Mouse (Mus musculus) liver, embryonic 15.5 days (tissue): ENCODE data around the gene Birc6. TPM values are rescaled to one million over a fixed set of nuclear protein-coding genes. Genes with fewer than 3 reads are reported as not detected.

Source experiments
- ATAC-seq: fragments of 200-750 bp; cut with Nextera tagmentation; 2 replicates; pipeline ENCODE4 v1.8.0; 2017; ENCODE audit warnings: moderate number of reproducible peaks, mild to moderate bottlenecking, moderate library complexity; ENCODE audit not compliant: insufficient read depth
- H3K27ac ChIP-seq: fragments of 300-500 bp; sonication (generic); replicated peaks from 2 replicates; pipeline ENCODE4 v1.5.1; 2015; ENCODE audit warnings: mild to moderate bottlenecking, inconsistent platforms
- H3K27me3 ChIP-seq: fragments of 300-500 bp; sonication (generic); 2 replicates; pipeline ENCODE4 v1.6.1; 2015; ENCODE audit warnings: mild to moderate bottlenecking, inconsistent platforms
- H3K36me3 ChIP-seq: fragments of 300-500 bp; sonication (generic); replicated peaks from 2 replicates; pipeline ENCODE4 v1.6.1; 2015; ENCODE audit warnings: moderate library complexity, mild to moderate bottlenecking, inconsistent platforms
- H3K4me1 ChIP-seq: fragments of 300-500 bp; sonication (generic); replicated peaks from 2 replicates; pipeline ENCODE4 v1.6.1; 2015; ENCODE audit warnings: inconsistent platforms
- H3K4me2 ChIP-seq: fragments of 300-500 bp; sonication (generic); 2 replicates; pipeline ENCODE4 v1.6.1; 2015; ENCODE audit warnings: moderate library complexity, mild to moderate bottlenecking, inconsistent platforms
- H3K4me3 ChIP-seq: fragments of 300-500 bp; sonication (generic); replicated peaks from 2 replicates; pipeline ENCODE4 v1.5.1; 2015; ENCODE audit warnings: mild to moderate bottlenecking, inconsistent platforms
- H3K9ac ChIP-seq: fragments of 300-500 bp; sonication (generic); 2 replicates; pipeline ENCODE4 v1.6.1; 2015; ENCODE audit warnings: moderate library complexity, mild to moderate bottlenecking, inconsistent platforms
- H3K9me3 ChIP-seq: fragments of 300-500 bp; sonication (generic); replicated peaks from 2 replicates; pipeline ENCODE4 v1.6.1; 2016; ENCODE audit warnings: inconsistent platforms
- WGBS: fragments of 180-500 bp; shearing (Covaris S2); methylation state at CpG from one replicate; pipeline ENCODE4 v1.1.7; 2015; ENCODE audit warnings: mixed read lengths; ENCODE audit not compliant: insufficient replicate concordance; 5-methylcytosine and 5-hydroxymethylcytosine counted together
- polyA plus RNA-seq: library from polyadenylated mRNA; unstranded; fragments of >200 nt; fragmentation: Nextera tagmentation; extraction: Ambion mirVana; gene quantifications from 2 replicates; pipeline ENCODE4 v1.2.1, GENCODE M21; 2015

Gene Birc6
- polyA plus RNA-seq, 1 experiment from 2014 or later, result 26.1 TPM

DNA sequence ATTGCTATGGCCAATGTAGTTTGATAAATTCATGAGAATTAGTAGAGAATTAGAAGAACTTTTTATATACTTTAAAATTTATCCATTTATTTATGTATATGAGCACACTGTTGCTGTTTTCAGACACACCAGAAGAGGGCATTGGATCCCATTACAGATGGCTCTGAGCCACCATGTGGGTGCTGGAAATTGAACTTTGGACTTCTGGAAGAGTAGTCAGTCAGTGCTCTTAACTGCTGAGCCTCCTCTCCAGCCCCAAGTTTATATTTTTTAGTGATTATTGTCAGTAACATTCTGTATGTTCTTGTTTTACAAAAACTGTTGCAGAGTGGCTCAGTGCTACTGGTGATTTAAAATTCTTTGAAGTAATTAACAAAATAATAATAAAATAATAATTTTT, 36.1 kb downstream of the Birc6 start:
- Histone ChIP-seq H3K9me3 (no peaks in the 10 kb centered on the region), H3K4me3 (no peak overlapping the region), H3K4me1 (no peaks in the 10 kb centered on the region), H3K9ac (no peak overlapping the region), H3K27me3 (no peaks in the 10 kb centered on the region), H3K27ac (no peak overlapping the region), H3K4me2 (no peak overlapping the region), H3K36me3 (peaks cover 58% of the 10 kb centered on the region)
- ATAC-seq, result no peak

DNA sequence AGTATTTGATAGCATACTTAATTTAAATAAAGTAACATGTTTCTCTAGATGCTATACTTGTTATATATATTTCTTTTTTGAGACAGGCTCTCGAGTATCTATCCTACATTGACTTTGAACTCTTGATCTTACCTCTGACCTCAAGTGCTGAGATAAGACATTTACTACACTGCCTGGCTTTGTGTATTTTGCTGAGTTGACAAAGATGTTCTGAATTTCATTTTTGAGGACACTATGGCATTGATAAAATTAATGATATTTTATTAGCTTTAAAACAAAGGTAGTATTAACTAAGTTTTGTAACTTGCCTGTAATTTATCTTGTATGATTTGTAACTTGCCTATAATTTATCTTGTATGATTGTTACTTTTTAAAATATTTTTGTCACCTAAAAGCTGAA, 41.1 kb downstream of the Birc6 start:
- Histone ChIP-seq H3K4me3 (no peak overlapping the region), H3K36me3 (peaks cover 33% of the 10 kb centered on the region), H3K9me3 (no peaks in the 10 kb centered on the region), H3K27me3 (no peaks in the 10 kb centered on the region), H3K4me1 (0 out of 2 replicates have a peak, but pooled peaks cover 5% of the 10 kb centered on the region), H3K4me2 (no peak overlapping the region), H3K9ac (no peak overlapping the region), H3K27ac (no peak overlapping the region)
- WGBS, result 58% methylated on average over 1 of the region's 1 CpGs
- no peak for ATAC-seq

DNA sequence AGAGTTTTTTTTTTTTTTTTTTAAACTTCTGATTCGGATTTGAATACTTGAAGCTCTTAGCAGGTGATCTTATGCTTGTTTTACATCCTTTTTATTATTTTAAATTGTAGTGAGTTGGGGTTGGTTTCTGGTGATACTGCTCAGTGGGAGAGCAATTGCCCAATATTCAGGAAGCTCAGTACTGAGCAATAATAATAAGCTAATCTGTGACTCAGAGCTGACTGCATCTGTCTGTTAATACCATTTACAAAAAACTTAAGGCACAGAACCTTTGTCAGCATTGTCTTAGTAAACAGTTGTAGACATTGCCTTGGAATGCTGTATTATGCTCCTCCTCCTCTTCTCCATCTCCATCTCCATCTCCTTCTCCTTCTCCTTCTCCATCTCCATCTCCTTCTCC, 42.5 kb downstream of the Birc6 start:
- Histone ChIP-seq H3K36me3 (peaks cover 39% of the 10 kb centered on the region), H3K27ac (no peak overlapping the region), H3K9ac (no peak overlapping the region), H3K4me2 (no peak overlapping the region), H3K4me1 (0 out of 2 replicates have a peak, but pooled peaks cover 5% of the 10 kb centered on the region), H3K27me3 (no peaks in the 10 kb centered on the region), H3K4me3 (no peak overlapping the region), H3K9me3 (no peaks in the 10 kb centered on the region)
- 55% methylated on average over 1 of the region's 1 CpGs for WGBS
- ATAC-seq, result no peak

DNA sequence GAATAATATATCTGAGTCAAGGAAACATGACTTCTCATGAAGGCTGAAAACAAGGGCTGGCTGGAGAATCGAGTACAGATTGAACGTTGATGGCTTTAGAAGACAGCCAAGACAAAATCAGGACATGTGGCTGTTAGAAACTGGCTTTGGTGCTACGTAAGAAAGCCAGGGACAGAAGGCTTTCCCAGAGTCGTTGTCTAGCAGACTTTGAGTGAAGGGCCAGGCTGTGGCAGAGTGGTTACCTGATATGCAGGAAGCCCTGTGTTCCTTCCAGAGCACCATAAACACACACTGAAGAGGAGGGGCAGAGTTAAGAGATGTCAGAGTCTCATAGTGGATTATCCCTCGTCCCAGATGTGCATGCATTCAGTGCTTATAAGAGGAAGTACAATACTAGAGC, 49.1 kb downstream of the Birc6 start:
- no peak overlapping the region for H3K27ac ChIP-seq
- no peaks in the 10 kb centered on the region for H3K9me3 ChIP-seq
- ATAC-seq, result no peak
- H3K9ac ChIP-seq, result no peak overlapping the region
- H3K4me2 ChIP-seq, result no peak overlapping the region
- H3K4me1 ChIP-seq, result no peaks in the 10 kb centered on the region
- no peaks in the 10 kb centered on the region for H3K27me3 ChIP-seq
- 63% methylated on average over 5 of the region's 5 CpGs for WGBS
- H3K36me3 ChIP-seq, result peaks cover 37% of the 10 kb centered on the region
- no peak overlapping the region for H3K4me3 ChIP-seq

DNA sequence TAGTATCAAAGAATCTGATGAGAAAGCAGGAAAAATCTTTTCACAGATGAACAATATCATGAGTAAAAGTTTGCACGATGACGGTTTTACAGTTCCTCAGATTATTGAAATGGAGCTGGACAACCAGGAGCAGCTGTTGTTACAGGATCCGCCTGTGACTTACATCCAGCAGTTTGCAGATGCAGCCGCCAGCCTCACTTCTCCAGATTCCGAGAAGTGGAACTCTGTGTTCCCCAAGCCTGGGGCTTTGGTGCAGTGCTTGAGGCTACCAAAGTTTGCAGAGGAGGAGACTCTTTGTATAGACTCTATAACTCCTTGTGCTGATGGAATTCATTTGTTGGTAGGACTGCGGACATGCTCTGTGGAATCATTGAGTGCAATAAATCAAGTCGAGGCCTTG, 51.5 kb downstream of the Birc6 start:
- Histone ChIP-seq H3K4me1 (no peaks in the 10 kb centered on the region), H3K4me3 (no peak overlapping the region), H3K27ac (no peak overlapping the region), H3K36me3 (peaks cover 28% of the 10 kb centered on the region), H3K4me2 (no peak overlapping the region), H3K27me3 (no peaks in the 10 kb centered on the region), H3K9me3 (no peaks in the 10 kb centered on the region), H3K9ac (no peak overlapping the region)
- WGBS, result 90% methylated on average over 7 of the region's 7 CpGs
- ATAC-seq, result no peak

DNA sequence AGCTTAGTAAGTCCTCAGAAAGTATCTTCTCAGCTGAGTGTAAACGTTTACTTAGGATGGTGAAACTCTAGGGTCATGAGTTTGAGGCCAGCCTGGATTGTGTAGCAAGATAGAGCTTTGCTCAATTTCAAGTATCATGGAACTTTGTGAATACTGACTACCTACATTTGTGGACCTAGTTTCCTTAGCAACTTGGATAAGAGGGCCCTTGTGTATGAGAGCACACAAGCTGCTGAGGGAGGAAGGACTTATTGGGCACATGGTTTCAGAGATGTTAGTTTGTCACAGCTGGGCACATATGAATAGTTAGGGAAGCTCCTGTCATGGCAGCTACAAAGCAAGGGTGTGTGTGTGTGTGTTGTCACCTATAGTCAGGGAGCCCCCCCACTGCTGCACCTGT, 52.6 kb downstream of the Birc6 start:
- no peak overlapping the region for H3K27ac ChIP-seq
- no peak overlapping the region for H3K4me3 ChIP-seq
- 53% methylated on average over 1 of the region's 1 CpGs for WGBS
- H3K36me3 ChIP-seq, result peaks cover 25% of the 10 kb centered on the region
- no peaks in the 10 kb centered on the region for H3K9me3 ChIP-seq
- no peak for ATAC-seq
- H3K9ac ChIP-seq, result no peak overlapping the region
- H3K27me3 ChIP-seq, result no peaks in the 10 kb centered on the region
- no peaks in the 10 kb centered on the region for H3K4me1 ChIP-seq
- no peak overlapping the region for H3K4me2 ChIP-seq

DNA sequence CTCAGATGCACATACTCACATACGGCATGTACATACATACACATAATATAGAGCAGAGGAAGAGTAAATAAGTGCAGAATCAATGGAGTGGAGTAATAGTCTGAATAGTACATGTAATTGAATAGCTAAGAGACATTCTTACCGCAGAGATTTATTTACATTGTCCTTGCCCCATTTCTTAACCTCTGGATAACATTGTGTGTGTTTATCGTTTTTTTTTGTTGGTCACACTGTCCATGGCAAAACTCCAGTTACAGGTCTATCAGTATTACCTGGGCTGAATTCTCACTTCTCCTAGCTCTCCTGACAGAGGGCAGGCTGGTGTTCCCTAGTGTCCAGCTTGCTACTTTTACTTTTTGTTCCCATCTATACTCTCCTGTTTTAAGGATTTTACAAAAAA, 58.7 kb downstream of the Birc6 start:
- no peak overlapping the region for H3K27ac ChIP-seq
- WGBS, result 81% methylated on average over 3 of the region's 3 CpGs

DNA sequence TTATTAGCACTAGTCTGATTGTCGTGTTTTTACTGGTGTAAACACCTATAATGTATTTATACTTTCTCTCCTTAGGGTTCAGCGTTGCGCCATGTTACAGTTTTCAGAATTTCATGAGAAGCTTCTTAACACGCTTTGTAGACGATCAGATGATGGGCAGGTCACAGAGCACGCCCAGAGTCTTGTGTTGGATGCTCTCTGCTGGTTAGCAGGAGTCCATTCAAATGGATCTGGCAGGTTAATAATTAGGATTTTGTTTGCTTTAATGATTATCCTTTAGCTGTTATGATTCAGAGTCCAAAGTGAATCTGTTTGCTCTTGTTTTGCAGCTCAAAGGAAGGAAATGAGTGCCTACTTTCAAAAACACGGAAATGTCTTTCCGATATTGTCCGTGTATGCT, 70.8 kb downstream of the Birc6 start:
- H3K4me2 ChIP-seq, result 0 out of 2 replicates have a peak overlapping the region, but pooled peaks have one; percentile 12

More for the DNA sequence above, 58.7 kb downstream of the Birc6 start:
- no peak for ATAC-seq
- H3K9me3 ChIP-seq, result no peaks in the 10 kb centered on the region
- H3K27me3 ChIP-seq, result no peaks in the 10 kb centered on the region
- no peaks in the 10 kb centered on the region for H3K4me1 ChIP-seq
- no peak overlapping the region for H3K4me3 ChIP-seq
- no peak overlapping the region for H3K4me2 ChIP-seq
- H3K9ac ChIP-seq, result no peak overlapping the region
- H3K36me3 ChIP-seq, result peaks cover 21% of the 10 kb centered on the region

DNA sequence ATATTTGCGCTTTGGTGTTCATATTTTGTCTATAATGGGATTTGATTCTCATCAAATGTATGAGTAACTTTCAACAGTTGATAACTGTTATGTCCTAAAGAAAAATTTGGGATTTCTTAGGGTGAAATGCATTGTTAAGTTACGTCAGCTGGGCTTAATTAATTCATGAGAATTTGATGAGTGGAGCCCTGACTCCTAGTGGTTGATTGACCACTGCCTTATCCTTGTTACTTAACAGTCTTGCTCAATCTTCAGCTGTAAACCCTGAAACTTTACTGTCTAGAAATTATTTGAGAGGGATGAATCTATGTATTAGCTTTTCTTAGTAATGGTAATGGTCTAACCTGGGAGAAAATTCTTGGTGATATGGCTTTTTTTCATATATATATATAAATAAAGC, 71.3 kb downstream of the Birc6 start:
- 81% methylated on average over 2 of the region's 2 CpGs for WGBS
- Histone ChIP-seq H3K9me3 (no peaks in the 10 kb centered on the region), H3K4me1 (no peaks in the 10 kb centered on the region), H3K36me3 (peaks cover 60% of the 10 kb centered on the region), H3K27me3 (no peaks in the 10 kb centered on the region), H3K27ac (0 out of 2 replicates have a peak overlapping the region, but pooled peaks have one; percentile 16), H3K4me2 (0 out of 2 replicates have a peak overlapping the region, but pooled peaks have one; percentile 12), H3K9ac (no peak overlapping the region), H3K4me3 (no peak overlapping the region)
- no peak for ATAC-seq

More for the DNA sequence above, 70.8 kb downstream of the Birc6 start:
- Histone ChIP-seq H3K27ac (0 out of 2 replicates have a peak overlapping the region, but pooled peaks have one; percentile 16), H3K9me3 (no peaks in the 10 kb centered on the region), H3K27me3 (no peaks in the 10 kb centered on the region), H3K36me3 (peaks cover 60% of the 10 kb centered on the region), H3K4me3 (no peak overlapping the region), H3K9ac (no peak overlapping the region), H3K4me1 (no peaks in the 10 kb centered on the region)
- ATAC-seq, result peak; percentile 62; the same call in 1 of the 2 replicates
- 83% methylated on average over 9 of the region's 9 CpGs for WGBS

DNA sequence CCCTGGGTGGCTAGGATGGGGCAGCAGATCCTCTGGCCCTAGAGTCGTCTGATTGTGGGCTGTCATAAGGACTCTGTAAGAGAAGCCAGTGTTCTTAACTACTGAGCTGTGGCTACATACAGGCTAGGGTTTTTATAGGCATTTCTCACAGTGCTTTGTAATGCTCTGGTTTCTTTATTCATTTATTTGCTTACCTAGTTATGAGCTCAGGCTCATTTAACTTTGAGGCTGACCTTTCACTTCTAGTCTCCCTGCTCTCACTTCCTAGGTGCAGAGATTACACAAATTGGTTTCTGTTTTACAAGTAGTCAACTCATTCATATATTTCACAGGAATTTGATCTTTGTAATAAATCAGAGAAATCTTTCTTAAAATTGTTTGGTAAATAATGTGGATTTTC, 73.1 kb downstream of the Birc6 start:
- 79% methylated on average over 1 of the region's 1 CpGs for WGBS
- ATAC-seq, result no peak

DNA sequence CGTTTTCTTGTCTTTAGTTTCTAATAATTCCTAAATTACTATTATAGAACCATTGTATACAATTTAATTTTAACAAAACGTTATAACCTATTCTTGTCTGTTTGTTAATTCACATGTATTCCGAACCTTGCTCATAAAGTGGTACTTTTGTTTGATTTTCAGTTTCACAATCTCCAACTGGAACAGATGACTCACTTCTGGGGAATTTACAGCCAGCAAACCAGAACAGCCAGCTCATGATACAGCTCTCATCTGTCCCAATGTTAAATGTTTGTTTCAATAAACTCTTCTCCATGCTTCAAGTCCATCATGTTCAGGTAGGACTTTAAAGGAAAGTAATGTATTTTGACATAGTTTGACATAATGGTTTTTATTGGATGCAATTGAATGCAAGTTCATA, 102.7 kb downstream of the Birc6 start:
- WGBS, result 74% methylated on average over 3 of the region's 3 CpGs
- H3K36me3 ChIP-seq, result peaks cover 72% of the 10 kb centered on the region
- H3K9me3 ChIP-seq, result no peaks in the 10 kb centered on the region
- H3K27me3 ChIP-seq, result no peaks in the 10 kb centered on the region
- no peak overlapping the region for H3K27ac ChIP-seq
- no peak overlapping the region for H3K4me2 ChIP-seq
- H3K9ac ChIP-seq, result no peak overlapping the region
- no peaks in the 10 kb centered on the region for H3K4me1 ChIP-seq
- H3K4me3 ChIP-seq, result no peak overlapping the region
- ATAC-seq, result no peak

More for the DNA sequence above, 73.1 kb downstream of the Birc6 start:
- H3K27ac ChIP-seq, result no peak overlapping the region
- H3K36me3 ChIP-seq, result peaks cover 58% of the 10 kb centered on the region
- no peaks in the 10 kb centered on the region for H3K27me3 ChIP-seq
- no peaks in the 10 kb centered on the region for H3K9me3 ChIP-seq
- no peaks in the 10 kb centered on the region for H3K4me1 ChIP-seq
- H3K4me3 ChIP-seq, result no peak overlapping the region
- no peak overlapping the region for H3K9ac ChIP-seq
- H3K4me2 ChIP-seq, result no peak overlapping the region

DNA sequence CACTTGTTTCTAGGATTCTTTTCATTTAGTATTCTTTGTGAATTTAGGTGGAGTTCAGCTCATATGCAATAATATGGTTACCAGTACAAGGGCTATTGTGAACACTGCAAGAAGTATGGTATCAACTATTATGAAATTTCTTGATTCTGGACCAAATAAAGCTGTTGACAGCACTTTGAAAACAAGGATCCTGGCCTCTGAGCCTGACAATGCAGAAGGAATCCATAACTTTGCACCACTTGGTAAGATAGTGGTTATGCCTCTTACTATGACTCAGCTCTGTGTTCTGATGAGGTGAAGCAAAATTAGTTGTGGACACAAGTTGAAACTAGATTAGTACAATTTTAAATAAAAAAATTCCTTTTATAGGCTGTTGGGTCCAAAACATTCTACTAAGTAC, 114.3 kb downstream of the Birc6 start:
- Histone ChIP-seq H3K27me3 (no peaks in the 10 kb centered on the region), H3K4me3 (no peak overlapping the region), H3K36me3 (peaks cover 76% of the 10 kb centered on the region), H3K9me3 (no peaks in the 10 kb centered on the region), H3K4me2 (no peak overlapping the region), H3K27ac (no peak overlapping the region), H3K4me1 (no peaks in the 10 kb centered on the region), H3K9ac (no peak overlapping the region)
- no peak for ATAC-seq
